ENCODE assay signal across 22 mouse cellular contexts in genomic region chr5:147317321-147317720, GRCm38 (mm10). TPM values are rescaled to one million over a fixed set of nuclear protein-coding genes. Genes with fewer than 3 reads are reported as not detected.
"Had no signal": no experiment of that assay in that cellular context is flagged by ENCODE, and none has a peak within 500 bp of the region (broad histone marks: within the 10 kb centered on the region; RNA-seq: fewer than 3 reads in every experiment).

No protein-coding gene starts in this region.

- H3K4me2 ChIP-seq: limb, embryonic 12.5 days had no signal

- H3K27ac ChIP-seq: limb, embryonic 12.5 days; liver, embryonic 14.5 days; midbrain, embryonic 10.5 days had no signal

- H3K9ac ChIP-seq: limb, embryonic 12.5 days; liver, embryonic 14.5 days had no signal

- DNase-seq: kidney, adult 18-20 months; layer of hippocampus, adult 9-11 months; layer of hippocampus, postnatal 36 days; lung, adult 2 months; lung, postnatal 10 days; lung, postnatal 4 days; spleen, adult 18-20 months; thymus, adult 18-20 months; thymus, postnatal 25 days had no signal

- H3K9me3 ChIP-seq: limb, embryonic 12.5 days; midbrain, embryonic 10.5 days had no signal

- ATAC-seq: midbrain, embryonic 16.5 days had no signal

- H3K4me3 ChIP-seq: limb, embryonic 12.5 days; midbrain, embryonic 10.5 days had no signal

- H3K36me3 ChIP-seq: limb, embryonic 12.5 days; midbrain, embryonic 10.5 days had no signal

RNA-seq across cellular contexts. Expression of gene Urad, which starts 4.9 kb away (rescaled TPM):
- total RNA-seq: layer of hippocampus, adult 18-20 months; layer of hippocampus, postnatal 36 days; left cerebral cortex, adult 8-10 months; left cerebral cortex, postnatal 25 days; megakaryocyte, adult 5-6 weeks had no signal
- polyA plus RNA-seq: kidney, embryonic 14.5 days; limb, embryonic 12.5 days; lung, adult 2 months; midbrain, embryonic 10.5 days; midbrain, embryonic 16.5 days; neural tube, embryonic 14.5 days; stomach, embryonic 14.5 days; urinary bladder, adult 2 months had no signal

RNA-seq across cellular contexts. Expression of gene Cdx2, which starts 10.3 kb away (rescaled TPM):
- total RNA-seq: layer of hippocampus, adult 18-20 months; layer of hippocampus, postnatal 36 days; left cerebral cortex, adult 8-10 months; left cerebral cortex, postnatal 25 days; liver, adult 2 months; megakaryocyte, adult 5-6 weeks had no signal
- polyA plus RNA-seq: kidney, embryonic 14.5 days; limb, embryonic 12.5 days; liver, embryonic 14.5 days; lung, adult 2 months; midbrain, embryonic 10.5 days; midbrain, embryonic 16.5 days; neural tube, embryonic 14.5 days; urinary bladder, adult 2 months had no signal

RNA-seq across cellular contexts. Expression of gene Pdx1, which starts 47.6 kb away (rescaled TPM):
- total RNA-seq: layer of hippocampus, adult 18-20 months; layer of hippocampus, postnatal 36 days; left cerebral cortex, adult 8-10 months; left cerebral cortex, postnatal 25 days; liver, adult 2 months; megakaryocyte, adult 5-6 weeks had no signal
- polyA plus RNA-seq: limb, embryonic 12.5 days; liver, adult 2 months; lung, adult 2 months; midbrain, embryonic 10.5 days; midbrain, embryonic 16.5 days; neural tube, embryonic 14.5 days; urinary bladder, adult 2 months had no signal
